Mouse (Mus musculus): ENCODE results near the gene Prkn.

DNA sequence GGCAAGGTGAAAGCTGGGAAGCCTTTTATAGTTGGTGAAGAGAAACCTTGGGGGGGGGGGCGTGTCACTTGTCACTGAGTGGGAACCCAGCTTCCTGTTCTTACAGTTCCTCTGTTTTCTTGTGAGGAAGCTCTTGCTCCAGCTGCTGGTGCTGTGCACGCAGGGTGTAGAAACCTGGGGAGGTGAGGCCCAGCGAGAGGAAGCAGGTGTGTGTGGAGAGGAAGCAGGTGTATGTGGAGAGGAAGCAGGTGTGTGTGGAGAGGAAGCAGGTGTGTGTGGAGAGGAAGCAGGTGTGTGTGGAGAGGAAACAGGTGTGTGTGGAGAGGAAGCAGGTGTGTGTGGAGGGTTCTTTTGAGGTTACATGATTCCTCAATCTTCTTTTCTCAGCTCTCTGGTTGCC, 266.8 kb downstream of the Prkn start:
- no peak for TF ChIP-seq CTCF (IDR thresholded peaks at IDR 0.05; ENCODE audit: borderline replicate concordance, insufficient read depth, low read length)
- no peak for TF ChIP-seq POLR2A (IDR thresholded peaks at IDR 0.05; ENCODE audit: low read depth, low read length)
